ENCODE assay signal across 14 mouse cellular contexts in genomic region chr8:34601426-34601953, GRCm38 (mm10).
"Had no signal": no experiment of that assay in that cellular context is flagged by ENCODE, and none has a peak within 500 bp of the region (broad histone marks: within the 10 kb centered on the region; RNA-seq: fewer than 3 reads in every experiment).

No protein-coding gene starts in this region.

- H3K27me3 ChIP-seq: liver, embryonic 12.5 days; midbrain, embryonic 12.5 days; neural tube, embryonic 13.5 days; neural tube, embryonic 15.5 days had no signal

- H3K4me3 ChIP-seq: liver, embryonic 12.5 days; midbrain, embryonic 10.5 days; midbrain, embryonic 12.5 days; myocyte; neural tube, embryonic 13.5 days; neural tube, embryonic 15.5 days had no signal

- H3K9me3 ChIP-seq: liver, embryonic 12.5 days; midbrain, embryonic 10.5 days; midbrain, embryonic 12.5 days; neural tube, embryonic 13.5 days; neural tube, embryonic 15.5 days had no signal

- H3K27ac ChIP-seq: liver, embryonic 12.5 days; liver, embryonic 14.5 days; midbrain, embryonic 10.5 days; midbrain, embryonic 12.5 days; neural tube, embryonic 13.5 days; neural tube, embryonic 15.5 days had no signal

- H3K4me2 ChIP-seq: liver, embryonic 12.5 days; midbrain, embryonic 12.5 days; neural tube, embryonic 13.5 days; neural tube, embryonic 15.5 days had no signal

- H3K9ac ChIP-seq: liver, embryonic 12.5 days; liver, embryonic 14.5 days; midbrain, embryonic 12.5 days; neural tube, embryonic 13.5 days; neural tube, embryonic 15.5 days had no signal

- ATAC-seq: liver, embryonic 12.5 days; midbrain, embryonic 16.5 days had no signal

- H3K36me3 ChIP-seq: liver, embryonic 12.5 days; midbrain, embryonic 10.5 days; midbrain, embryonic 12.5 days; neural tube, embryonic 13.5 days; neural tube, embryonic 15.5 days had no signal

- H3K4me1 ChIP-seq: liver, embryonic 12.5 days; neural tube, embryonic 13.5 days; neural tube, embryonic 15.5 days had no signal

- DNase-seq: right cerebral cortex, postnatal 25 days; right cerebral cortex, postnatal 4 days; spleen, adult 18-20 months; thymus, adult 18-20 months; thymus, postnatal 14 days; thymus, postnatal 36 days had no signal
